In genomic region chr15:98934217-98934839, GRCm38 (mm10) we compare ENCODE assay signal across 8 mouse cellular contexts. TPM values are rescaled to one million over a fixed set of nuclear protein-coding genes. Genes with fewer than 3 reads are reported as not detected.
DNase-seq lines count a peak whose midpoint lies in the region; ATAC-seq lines count a peak whose summit lies in the region.

Gene Tuba1b (minus strand): TSS chr15:98934565.

- intact Hi-C loops in gastrocnemius, postnatal 14 days (cut with DNase I; ENCODE audit: low total_unique reads) = no loop called here

- H3K4me3 ChIP-seq in megakaryocyte, embryonic 14.5 days (replicated peaks) = peak within 1 kb of the TSS; percentile 91

- peaks cover 53% of the 10 kb centered on the region for H3K4me1 ChIP-seq in megakaryocyte, embryonic 14.5 days

- H3K36me3 ChIP-seq in megakaryocyte, embryonic 14.5 days (replicated peaks; ENCODE audit: low read length) = peaks cover 23% of the 10 kb centered on the region

- ATAC-seq in inflammation-experienced regulatory T-cells, adult 6 months = peak; percentile 77

- H3K9me3 ChIP-seq in megakaryocyte, embryonic 14.5 days = no peaks in the 10 kb centered on the region

- peak; percentile 95 to 97 for DNase-seq in adrenal gland, adult (ENCODE audit: inconsistent age in 2 of 2, low spot score in 1 of 2)
- DNase-seq in embryo, embryonic 10 days (ENCODE audit: low spot score) = peak; percentile 92
- DNase-seq in gastrocnemius, postnatal 14 days = peak; percentile 94
- DNase-seq in left cerebral cortex, adult 9 months (ENCODE audit: low spot score in 2 of 2) = peak; percentile 85 to 91
- DNase-seq in right cerebral cortex, adult 2 months (ENCODE audit: low spot score in 2 of 2) = peak; percentile 86 to 90
- DNase-seq in urinary bladder, postnatal 14 days (ENCODE audit: low spot score) = peak; percentile 92

- H3K27me3 ChIP-seq in megakaryocyte, embryonic 14.5 days (replicated peaks) = no peaks in the 10 kb centered on the region

RNA-seq across cellular contexts. Expression of gene Tuba1b, which starts in this region (rescaled TPM):
- 10 to 100 TPM; 64.0 to 93.6 TPM for total RNA-seq in gastrocnemius, postnatal 14 days (2021)
- 100 to 1,000 TPM; 459 to 882 (median 544) TPM for polyA plus RNA-seq in inflammation-experienced regulatory T-cells, adult 6 months (2017; shearing (Covaris generic))
- polyA plus RNA-seq in megakaryocyte, embryonic 14.5 days (2012; ENCODE audit: insufficient read depth, low replicate concordance) = 19.4 and 182 TPM in 2 replicates

Comparison
In these comparisons a context has a peak if more than half of its experiments do, and no peak if none do; other contexts are left out.
1. Peak in every context shown above with its lines: DNase-seq, ATAC-seq and H3K4me3 ChIP-seq.